Mouse (Mus musculus) embryo, embryonic 10.5 days (tissue): Measurements from ENCODE around the gene Cdc42se1.

Experiments used
- DNase-seq: peaks from one replicate; pipeline ENCODE4 v3.0.0-alpha.2; 2015; ENCODE audit warnings: low spot score

The Cdc42se1 gene

DNA sequence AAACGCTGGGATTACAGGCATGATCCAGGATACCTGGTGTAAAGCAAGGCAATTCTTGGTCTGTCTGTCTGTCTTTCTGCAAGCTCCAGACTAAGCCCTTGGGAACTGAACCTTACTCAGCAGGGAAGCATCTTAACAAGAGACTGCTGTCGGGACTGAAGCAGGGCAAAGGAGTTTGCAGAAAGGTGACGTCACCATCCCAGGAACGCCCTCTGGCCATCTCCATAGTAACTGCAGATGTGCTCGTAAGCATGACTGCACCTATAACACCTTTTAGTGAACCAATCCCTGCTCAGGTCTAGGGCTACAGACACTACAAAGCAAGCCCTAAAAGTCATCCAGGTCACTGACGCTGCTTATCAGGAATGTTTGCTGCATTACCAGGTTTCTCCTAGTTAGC, 4.2 kb upstream of the Cdc42se1 start:
- DNase-seq: peak; percentile 67

- DNase-seq: peak; percentile 48
Measured at GRCm38 (mm10) chr3:95227214-95227613, 1.3 kb upstream of the Cdc42se1 start.

- peak; percentile 61 for DNase-seq
Measured at GRCm38 (mm10) chr3:95228894-95229780, 605 bp downstream of the Cdc42se1 start.

DNA sequence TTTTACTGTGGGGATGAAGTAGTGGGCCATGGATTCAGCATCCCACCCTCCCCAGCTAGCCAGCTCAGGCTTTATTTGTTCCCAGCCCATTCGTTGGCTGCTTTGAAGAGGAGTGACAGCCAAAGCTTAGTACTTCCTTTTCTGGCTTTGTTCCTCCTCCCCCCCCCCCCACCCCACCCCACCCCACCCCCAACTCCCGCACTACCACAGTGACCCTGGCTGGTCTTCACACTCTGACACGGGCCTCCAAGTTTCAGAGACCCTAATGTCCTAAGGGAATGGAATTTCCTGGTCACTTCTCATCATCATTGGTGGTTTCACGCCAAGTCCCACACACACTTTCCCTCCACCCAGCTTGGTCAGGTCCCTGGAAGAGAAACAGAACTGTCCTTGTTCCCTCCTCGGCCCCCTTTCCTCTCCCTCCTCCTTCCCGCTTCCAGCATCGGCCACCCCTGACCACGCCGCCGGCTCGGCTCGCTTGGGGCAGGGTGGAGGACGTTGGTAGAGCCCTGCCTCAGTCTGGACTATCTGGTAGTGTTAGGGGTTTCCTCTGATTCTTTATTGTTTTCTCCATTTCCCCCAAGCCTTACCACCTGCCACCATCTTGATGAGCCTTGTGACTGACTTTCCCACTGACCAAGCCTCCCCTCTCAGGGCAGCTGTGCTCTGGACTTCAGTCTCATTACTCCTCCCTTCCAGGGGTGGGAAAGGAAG, 1.4 kb downstream of the Cdc42se1 start:
- peak; percentile 61 for DNase-seq

DNA sequence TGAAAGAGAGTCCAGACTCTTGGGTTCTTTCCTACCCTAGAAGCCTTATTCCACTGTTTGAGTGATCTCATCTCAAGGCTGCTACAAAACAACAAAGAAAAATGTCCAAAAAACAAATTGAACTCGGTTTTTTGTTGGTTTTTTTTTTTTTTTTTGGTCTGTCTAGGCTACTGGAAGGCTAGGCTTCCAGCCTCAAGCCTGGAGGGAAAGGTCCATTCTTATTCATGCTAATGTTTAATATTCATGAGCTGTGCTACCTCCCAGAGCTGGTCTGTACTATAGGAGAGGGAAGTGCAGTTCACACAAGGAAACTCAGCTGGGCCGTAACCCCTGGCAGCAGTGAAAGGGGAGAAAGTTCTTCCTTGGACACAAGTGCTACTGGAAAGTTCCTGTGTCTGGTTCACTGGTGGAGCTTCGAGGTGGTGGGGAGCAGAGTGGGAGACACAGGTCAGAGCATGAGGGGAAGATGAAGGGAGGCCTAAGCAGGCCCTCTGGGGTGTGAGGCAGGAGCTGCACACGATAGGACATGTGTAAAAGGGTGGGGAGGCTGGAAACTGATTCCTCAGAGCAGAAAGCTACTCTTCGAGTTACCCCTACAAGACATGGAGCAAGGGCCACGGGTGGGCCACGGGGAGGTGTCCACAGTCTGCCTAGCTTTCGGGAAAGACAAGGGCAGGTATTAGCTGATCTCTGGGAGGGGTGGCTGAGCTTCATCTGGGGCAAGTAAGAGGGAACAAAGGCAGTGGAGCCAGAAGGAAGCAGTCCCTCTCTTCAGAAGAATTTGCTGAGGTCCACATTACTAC, 2.2 kb downstream of the Cdc42se1 start:
- peak; percentile 59 for DNase-seq

GRCm38 (mm10) chr3:95231298-95232221, 3.0 kb downstream of the Cdc42se1 start, which contains the start of gene Mllt11:
Mllt11 (minus strand) TSS chr3:95232171.
- DNase-seq: no peak

- DNase-seq: no peak
Measured at GRCm38 (mm10) chr3:95232771-95233170, 4.2 kb downstream of the Cdc42se1 start.

DNA sequence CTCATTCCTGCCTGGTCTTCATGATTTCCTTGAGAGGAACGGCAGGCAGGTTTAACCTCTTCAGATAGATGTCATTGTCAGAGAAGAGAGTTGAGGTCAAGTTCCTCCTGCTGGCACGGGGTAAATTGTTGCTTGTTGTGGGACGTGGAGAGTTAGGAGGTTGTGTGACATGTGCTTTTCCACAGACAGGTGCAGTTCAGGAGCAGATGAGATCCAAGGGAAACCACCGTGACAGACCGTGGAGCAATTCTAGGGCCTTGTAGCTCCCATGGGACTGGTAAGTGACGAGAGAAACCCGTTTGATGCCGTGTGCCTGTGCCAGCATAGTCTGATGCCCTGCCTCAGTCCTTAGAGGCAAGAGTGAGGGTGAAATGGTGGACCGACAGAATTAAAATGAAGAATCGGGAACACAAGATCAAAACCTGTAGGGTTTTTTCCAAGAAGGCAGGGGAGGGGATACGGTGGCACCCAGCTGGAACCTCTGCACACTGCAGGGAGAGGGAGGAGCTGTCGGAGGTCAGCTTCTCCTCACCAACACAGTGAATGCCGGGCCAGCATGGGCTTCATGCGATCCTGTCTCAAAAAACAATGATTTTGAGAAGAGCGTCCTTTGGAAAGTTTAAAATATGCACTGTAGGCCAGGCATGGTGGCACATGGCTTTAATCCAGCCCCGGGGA, 4.9 kb downstream of the Cdc42se1 start:
- no peak for DNase-seq

- DNase-seq: peak; percentile 31
Measured at GRCm38 (mm10) chr3:95235386-95236301, 7.1 kb downstream of the Cdc42se1 start.

DNA sequence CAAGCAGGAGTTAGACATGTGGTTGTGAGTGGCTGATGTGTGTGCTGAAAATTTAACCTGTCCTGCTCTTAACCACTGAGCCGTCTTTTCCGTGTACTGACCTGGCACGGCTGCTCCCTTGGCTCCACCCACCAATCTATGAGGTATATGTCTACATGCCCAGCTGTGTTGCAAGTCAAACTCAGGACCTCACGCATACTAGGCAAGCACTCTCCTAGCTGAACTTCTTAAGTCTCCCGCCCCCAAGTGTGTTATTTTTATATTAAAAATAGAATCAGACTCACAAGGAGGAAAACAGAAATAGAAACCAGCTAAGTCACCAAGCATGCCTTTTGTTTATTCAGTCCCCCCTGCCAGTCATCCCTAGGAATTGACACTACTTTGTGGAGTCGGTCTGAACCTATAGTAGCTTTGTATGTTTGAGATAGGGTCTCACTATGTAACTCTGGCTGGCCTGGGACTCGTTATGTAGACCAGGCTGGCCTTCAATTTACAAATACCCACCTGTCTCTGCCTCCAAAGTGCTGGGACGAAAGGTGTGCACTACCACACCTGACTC, 9.1 kb downstream of the Cdc42se1 start:
- DNase-seq: no peak

GRCm38 (mm10) chr3:95239022-95239421, 10.5 kb downstream of the Cdc42se1 start:
- DNase-seq: no peak

DNA sequence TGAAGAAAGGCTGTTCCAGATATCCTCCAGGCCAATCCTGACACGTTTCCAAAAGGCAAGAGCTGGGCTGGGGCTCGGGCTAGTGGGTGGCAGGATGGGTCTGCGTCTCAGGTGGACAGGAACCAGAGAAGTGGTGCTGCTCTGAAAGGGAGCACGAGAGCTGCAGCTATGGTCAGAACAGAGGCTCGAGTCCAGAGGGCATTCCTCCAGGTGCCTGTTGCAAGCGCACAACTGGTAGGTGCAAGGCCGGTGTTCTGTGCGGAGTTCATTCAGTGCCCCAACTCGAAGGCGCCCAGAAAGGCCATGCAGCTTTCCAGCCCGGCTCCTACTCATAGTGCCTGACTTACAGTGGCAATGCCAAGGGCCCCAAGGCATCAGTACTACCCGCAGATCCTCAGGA, 11.4 kb downstream of the Cdc42se1 start:
- no peak for DNase-seq

DNA sequence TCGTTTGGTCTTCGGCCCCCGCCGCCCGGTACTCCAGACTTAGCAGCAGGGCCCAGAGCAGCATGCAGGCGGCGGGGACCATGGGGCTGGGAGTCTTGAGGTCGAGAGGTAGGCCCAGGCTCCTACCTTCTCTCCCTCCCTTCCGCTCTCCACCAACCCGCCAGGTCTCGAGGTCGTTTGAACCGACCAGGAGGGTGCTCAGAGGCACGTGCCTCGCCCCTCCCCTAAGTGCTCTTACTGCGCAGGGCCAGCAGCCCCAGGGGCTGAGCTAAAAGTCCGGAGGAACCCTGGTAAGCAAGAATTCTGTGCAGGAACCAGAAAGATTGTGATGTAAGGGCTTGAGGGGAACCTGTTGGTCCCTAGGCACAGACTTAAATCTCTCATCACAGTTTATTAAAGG, 12.4 kb downstream of the Cdc42se1 start:
- no peak for DNase-seq

DNA sequence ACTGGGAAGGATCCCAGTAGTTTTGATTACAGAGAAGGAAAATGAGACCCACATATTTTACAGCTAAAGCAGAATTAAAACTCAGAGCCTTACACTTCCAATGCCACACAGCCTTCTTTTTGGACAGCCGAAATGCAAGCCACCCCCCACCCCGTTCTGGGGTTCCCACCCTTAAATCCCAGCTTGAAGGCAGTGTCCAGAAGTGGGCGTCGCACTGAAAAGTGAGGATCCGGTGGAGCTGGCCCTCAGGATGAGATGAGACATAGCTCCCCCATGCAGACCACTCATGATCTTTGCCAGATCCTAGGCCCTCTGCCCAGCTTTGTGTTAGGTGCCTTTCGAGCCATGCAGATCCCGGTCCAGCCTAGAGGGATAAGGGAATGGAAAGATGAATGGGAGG, 13.0 kb downstream of the Cdc42se1 start, which contains the start of gene Gm128:
TSS of gene Gm128 (minus strand) at position 101 of the 400 bp plus-strand sequence.
- no peak for DNase-seq

GRCm38 (mm10) chr3:95243086-95243485, 14.6 kb downstream of the Cdc42se1 start:
- no peak for DNase-seq

- no peak for DNase-seq
Measured at GRCm38 (mm10) chr3:95246465-95247231, 18.1 kb downstream of the Cdc42se1 start.

- DNase-seq: no peak
Measured at GRCm38 (mm10) chr3:95247660-95248336, 19.3 kb downstream of the Cdc42se1 start.

DNA sequence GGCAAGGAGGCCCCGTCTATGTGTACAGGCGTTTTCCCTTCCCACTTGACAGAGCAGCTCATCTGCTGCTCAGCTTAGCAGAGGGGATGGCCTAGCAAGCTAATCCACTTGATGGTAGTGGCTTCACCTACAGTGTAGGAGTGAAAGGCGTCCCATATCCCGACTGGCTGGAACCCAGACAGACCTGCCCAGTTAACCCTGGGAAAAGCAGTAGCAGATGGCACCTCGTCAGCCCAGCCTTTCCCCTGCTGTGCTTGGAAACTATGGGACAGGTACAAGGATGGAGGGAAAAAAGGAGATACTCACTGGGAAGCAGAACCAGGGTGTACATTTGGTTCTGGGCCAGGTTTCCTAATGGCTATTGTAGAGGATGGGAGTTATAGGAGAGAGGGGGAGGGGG, 21.8 kb downstream of the Cdc42se1 start:
- no peak for DNase-seq
